Mouse (Mus musculus) mouse embryonic stem cell (cell line): ENCODE data around the gene Cflar.
"Not testable (repeated sequence)": the region's sequence is repeated elsewhere in the genome, so short reads cannot be mapped to it uniquely, and the experiment has no call there.

Experiments used
- in situ Hi-C, 2 experiments: fragments of 300-500 bp; cut with MboI; formaldehyde crosslinking; loops; 1 replicate in 1 of 2; 3 replicates in 1 of 2; pipeline ENCODE4 v1.14.3; 2019 to 2020; ENCODE audit warnings: low sequenced_read_pairs in 2 of 2, low pct_unique_long_range_greater_than_20kb in 1 of 2, mixed read lengths in 1 of 2; ENCODE audit not compliant: unreplicated experiment in 1 of 2

The Cflar gene

DNA sequence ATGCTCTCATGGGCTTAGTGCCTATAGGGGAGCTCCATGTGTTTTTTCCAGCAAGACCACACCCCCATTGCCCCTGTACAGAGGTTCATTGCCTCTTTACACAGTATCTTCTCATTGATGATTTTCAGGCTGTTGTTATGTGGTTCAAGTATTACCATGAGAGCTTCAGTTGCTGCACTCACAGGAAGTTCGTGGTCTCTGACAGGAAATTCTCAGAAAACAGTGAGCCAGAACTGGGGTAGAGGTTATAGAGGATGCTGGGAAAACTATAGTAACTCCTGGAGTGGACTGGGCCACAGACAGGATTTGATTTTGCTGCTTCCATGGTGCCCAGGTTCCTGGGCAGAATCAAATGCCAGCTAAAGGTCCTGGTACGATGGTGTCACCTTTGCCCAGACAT lies 86.1 kb downstream of the Cflar start:
- in situ Hi-C loops: loop anchor here (25.0 kb wide), 2 partner anchors 90 to 340 kb away; no protein-coding TSS in a partner anchor

DNA sequence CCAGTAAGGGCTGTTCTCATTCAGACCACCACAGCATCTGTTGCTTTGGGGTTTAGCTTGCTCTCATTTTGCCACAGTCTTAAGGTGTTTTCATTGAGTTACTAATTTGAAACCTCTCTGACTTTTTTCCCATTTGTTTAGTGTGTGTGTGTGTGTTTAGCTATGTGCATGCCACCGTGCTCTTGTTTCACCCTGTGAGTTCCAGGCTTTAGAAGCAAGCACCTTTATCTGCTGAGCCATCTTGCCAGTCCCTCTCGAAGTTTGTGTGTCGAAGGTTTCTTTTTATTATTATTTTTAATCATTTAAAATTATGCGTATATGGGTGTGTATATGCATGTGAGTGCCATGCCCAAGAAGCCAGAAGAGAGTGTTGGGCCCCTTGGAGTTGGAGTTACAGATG lies 87.6 kb downstream of the Cflar start:
- in situ Hi-C loops: loop anchor here (25.0 kb wide), 2 partner anchors 88 to 338 kb away; no protein-coding TSS in a partner anchor

DNA sequence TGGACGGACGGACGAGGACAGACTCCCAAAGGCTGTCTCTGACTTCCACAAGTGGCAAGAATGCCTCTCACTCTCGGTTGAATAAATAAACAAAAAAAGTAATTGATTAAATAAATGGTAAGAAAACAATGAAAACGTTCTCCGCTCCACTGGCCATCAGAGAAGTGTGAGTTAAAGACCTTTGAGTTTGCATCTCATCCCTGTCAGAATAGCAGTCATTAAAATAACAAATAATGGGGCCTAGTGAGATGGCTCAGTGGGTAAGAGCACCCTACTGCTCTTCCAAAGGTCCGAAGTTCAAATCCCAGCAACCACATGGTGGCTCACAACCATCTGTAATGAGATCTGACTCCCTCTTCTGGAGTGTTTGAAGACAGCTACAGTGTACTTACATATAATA lies 89.3 kb downstream of the Cflar start:
- in situ Hi-C loops: not testable (repeated sequence)

DNA sequence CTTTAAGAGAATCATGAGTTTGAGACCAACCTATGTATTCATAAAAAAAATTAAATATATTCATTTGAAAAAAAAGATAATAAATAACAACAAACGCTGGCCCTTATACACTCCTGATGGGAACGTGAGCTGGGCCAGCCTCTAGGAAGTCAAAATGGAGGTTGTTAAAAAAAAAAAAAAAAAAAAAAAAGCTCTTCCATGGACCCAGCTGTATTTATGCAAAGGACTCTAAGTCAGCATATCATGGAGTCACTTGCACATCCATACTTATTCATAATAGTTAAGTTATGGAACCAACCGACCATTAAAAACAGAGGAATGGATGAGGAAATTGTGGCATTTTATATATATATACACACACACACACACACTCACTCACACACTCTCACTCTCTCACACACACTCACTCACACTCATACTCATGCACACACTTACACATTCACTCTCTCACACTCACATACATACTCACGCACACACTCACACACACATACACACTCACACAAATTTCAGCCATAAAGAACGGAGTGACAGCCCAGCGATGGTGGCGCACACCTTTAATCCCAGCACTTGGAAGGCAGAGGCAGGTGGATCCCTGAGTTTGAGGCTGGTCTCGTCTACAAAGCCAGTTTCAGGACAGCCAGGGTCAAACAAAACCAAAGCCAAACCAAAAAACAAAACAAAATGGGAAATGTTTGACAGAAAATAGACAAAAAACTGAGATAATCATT lies 90.4 kb downstream of the Cflar start:
- in situ Hi-C loops: no loop called here

DNA sequence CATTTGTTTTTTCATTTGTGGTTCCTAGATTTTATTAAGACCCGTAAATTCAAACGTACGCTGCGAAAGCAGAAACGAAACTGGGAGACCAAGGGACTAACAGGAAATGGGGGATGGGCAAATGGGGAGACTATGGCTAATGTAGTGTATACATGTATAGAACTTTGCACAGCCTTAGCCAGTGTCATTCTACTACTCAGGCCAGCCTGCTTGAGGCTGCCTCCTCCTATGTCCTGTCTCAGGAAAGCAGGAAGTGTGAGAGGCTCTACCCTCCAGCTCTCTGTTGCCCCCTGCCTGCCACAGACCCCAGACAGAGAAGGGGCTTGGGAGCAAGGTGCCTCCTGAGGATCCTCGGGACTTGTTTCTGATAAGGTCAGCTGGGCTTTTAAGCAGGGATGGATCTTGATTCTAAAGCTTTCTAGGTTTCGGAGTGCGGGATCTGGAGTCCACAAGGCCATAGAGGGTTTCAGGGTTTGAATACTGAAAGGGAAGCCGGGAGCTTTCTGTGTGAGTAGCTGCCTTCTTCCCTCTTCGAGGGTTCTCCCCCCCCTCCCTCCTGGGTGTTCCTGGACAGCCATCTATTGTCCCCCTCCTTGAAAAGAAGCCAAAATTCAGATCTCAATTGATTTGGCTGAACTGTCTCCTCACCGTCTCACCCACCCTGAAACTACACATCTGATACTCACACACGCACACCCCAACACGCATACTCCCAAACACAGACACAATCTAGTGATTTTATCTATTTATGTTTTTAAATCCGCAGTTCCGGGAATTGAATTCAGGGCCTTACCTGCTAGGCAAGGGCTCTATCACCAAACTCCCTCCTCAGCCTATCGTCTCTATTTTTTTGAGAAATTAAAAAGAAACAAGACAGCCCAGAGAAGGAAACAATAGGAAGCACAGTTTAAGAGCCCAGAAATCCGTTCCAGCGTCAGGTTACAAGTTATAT lies 91.3 kb downstream of the Cflar start:
- in situ Hi-C loops: no loop called here

DNA sequence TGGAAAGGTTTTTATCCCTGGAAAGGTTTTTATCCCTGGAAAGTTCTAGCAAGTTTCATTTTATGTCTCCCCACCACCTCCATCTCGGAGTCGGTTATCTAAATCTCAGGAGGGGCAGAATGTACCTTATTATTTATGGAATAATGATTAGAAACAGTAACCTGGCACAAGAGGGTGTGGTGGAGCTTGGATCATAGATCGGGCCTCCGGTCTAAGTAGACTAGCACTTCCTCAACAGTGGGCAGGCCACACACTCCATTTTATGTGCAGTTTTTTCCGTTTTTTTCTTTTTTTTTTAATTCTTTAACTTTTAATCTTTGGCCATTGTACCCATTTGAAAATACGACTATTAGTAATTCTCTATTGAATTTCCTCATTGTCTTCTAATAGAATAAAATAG lies 92.2 kb downstream of the Cflar start:
- in situ Hi-C loops: no loop called here

DNA sequence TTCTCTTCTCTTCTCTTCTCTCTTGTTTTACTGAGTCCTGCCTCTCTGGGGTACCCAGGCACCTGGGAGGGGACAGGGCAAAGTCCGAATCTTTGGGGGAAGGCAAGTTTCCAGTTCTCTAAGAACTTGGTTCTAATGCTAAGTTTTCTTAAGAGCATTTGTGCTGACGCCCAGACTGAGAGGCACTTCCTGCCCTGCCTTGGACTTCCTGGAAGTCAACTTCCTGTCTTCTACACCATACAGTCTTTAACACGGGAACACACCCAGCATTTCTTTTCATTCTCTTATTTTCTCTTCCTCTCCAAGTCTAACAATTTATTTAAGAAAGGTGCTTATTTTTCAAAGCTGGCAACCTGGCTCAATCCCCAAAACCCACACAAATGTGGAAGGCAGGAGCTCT lies 95.3 kb downstream of the Cflar start:
- in situ Hi-C loops: loop anchor here in 1 of 2 experiments (5.0 kb wide), 1 partner anchor 76 kb away; no protein-coding TSS in a partner anchor
